Mouse (Mus musculus) spleen, embryonic (tissue): ENCODE data around the gene Ccr4.

ENCODE experiments used
- CTCF ChIA-PET: fragments of 350-600 bp; sonication (Branson Sonifier 250); formaldehyde crosslinking; loops from one replicate; lab custom pipeline; 2022; lab: Charles Lee

Gene Ccr4

DNA sequence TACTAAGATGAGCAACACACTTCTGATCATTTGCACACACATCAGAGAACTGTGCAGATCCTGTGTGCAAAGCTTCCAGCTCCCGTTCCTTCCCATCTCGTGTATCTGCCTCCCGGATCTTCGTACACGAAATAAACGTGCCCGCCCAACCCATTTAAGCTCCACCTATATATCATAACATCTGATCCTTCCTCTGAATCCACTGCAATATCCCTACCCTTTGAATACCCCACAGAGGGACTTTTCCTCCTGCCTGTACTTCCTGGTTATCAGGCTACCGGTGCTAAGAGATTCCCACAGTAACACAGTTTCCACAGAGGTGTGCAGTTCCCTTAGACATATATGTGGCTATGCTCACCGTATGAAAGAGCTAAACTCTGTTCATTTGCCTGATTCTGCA lies at the start of gene Ccr4:
Ccr4 (minus strand) TSS at position 101 of the 400 bp plus-strand sequence.
- CTCF ChIA-PET, result no interaction called here

DNA sequence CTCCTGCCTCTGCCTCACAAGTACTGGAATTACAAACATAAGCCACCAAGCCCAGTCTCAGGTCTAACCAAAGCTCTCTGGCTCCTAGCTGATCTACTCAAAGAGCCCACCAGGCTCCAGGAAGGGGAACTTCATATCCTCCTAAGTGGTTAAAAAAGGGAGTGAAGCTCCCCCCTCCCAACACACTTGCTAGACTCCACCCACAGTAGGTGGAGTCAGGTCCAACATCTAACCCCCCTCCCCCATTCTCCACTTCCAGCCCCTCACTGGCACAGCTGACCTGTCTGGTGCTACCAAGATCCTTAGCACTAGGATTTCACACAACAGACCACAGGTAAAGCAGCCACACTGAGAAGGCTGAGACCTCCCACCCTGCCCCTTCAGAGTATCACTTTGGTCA lies 49.1 kb upstream of the Ccr4 start:
- CTCF ChIA-PET, result no interaction called here

DNA sequence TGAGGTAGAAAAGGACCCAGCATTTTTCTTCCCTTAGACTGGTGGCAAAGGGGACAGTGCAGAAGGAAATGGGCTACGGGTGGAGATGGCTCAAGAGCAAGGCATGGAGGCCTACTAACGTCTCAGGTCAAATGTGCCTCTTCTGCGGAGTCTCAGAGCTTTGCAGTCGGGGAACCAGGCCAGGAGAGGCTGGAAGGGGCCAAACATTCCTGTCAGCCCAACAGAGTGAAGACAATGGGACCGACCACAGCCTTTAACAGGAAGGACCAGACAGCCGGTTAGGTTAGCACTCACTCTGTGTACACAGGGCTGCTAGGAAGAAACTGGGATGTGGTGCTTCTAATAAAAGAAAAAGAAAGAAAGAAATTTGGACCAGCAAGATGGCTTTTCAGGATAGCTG lies 45.3 kb upstream of the Ccr4 start:
- CTCF ChIA-PET, result no interaction called here

DNA sequence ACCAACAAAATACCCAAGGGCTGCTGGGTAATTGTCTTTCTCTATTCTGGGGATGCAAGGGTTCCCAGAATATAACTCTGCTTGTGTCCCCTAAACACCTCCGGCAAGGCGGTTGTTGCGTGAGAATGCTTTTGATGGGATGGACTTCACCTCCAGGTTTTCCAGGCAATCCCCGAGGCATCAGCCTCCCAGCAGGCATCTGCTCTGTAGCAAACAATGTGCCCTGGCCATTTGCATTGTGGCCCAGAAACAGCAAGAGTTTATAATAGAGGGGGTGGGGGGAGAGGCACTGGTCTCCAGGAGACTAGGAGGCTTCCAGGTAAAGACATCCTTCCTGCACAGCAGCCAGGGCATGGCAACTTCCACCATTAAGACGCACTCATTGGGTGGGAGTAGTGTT lies 44.4 kb upstream of the Ccr4 start:
- CTCF ChIA-PET, result no interaction called here

DNA sequence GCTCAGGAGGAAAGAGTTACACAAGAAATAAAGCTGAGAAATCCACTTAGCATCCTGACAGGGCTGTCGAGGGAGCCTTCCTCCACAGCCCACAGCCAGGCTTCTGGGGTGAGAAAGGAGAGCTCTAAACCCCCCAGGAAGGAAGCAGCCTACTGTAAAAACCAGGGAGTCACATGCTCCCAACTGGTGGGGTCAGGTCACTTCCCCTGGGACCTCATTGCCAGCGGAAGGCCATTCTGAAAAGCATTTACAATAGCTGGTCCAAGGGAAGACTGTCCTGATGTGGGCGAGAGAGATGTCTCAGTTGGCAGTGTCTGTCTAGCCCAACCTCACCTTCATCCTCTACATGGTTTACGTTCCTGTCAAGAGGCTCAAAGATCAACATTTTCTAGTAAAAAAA lies 43.8 kb upstream of the Ccr4 start:
- CTCF ChIA-PET, result no interaction called here

DNA sequence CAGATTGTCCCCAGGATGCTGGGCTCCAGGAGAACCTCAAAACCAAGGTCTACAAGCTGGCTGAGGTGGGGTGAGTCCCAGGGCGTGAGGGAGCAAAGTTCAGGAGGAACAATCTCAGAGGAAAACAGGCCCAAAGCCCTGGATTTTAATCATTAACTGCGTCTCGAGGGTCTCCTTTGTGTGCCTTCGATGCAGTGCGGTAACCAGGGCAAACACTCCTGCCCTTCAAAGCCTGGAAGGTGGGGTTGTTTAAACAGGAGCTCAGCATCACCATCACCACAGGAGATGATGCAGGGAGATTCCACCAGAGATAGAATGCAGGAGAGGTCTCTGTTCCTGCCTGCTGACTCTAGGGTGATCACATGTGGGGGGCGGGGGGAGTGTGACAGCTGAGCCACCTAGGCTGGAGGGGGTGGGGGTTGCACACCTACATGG lies 42.9 kb upstream of the Ccr4 start:
- CTCF ChIA-PET, result no interaction called here

DNA sequence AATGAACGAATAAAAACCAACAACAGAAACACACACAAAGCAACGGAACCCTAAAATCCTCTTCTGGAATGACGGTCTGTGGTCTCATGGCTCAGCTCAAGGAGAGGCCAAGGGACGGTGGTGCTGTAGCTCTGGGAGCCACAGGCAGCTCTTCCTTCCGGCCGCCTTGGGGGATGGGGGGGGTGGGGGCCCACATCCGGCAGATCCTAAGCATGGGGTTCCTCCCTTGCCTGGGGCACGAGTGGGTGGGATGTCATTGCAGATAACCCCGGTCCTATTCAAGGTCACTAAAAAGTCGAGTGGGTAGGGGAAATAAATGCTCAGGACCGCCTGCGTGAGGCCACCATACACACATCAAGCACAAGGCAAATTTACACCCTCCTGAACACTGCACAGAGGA lies 42.0 kb upstream of the Ccr4 start:
- CTCF ChIA-PET, result no interaction called here

DNA sequence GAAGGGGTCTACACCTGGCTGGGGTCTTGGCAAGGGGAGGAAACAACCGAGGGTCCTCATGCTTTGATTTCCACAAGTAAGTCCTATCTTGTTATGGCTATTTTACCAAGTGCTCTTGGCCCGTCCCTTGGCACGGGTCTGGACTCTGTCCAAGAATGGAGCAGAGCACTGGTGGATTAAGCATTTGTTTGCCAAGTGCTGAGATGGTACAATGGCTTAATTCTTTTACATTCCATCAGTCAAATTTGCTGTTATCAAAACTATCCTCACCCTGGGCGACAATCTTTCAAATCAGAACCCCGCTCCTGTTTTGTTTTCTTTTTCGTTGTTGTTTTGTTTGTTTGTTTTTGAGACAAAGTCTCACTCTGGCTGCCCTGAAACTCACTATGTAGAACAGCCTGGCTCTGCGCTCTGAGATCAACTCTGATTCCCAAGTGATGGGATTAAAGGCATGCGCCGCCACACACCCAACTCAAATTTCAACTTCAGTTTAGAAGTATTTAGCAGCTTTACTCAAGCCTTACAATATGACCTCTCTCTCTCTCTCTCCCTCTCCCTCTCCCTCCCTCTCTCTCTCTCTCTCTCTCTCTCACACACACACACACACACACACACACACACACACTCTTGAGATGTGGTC lies 40.2 kb upstream of the Ccr4 start:
- CTCF ChIA-PET, result no interaction called here

DNA sequence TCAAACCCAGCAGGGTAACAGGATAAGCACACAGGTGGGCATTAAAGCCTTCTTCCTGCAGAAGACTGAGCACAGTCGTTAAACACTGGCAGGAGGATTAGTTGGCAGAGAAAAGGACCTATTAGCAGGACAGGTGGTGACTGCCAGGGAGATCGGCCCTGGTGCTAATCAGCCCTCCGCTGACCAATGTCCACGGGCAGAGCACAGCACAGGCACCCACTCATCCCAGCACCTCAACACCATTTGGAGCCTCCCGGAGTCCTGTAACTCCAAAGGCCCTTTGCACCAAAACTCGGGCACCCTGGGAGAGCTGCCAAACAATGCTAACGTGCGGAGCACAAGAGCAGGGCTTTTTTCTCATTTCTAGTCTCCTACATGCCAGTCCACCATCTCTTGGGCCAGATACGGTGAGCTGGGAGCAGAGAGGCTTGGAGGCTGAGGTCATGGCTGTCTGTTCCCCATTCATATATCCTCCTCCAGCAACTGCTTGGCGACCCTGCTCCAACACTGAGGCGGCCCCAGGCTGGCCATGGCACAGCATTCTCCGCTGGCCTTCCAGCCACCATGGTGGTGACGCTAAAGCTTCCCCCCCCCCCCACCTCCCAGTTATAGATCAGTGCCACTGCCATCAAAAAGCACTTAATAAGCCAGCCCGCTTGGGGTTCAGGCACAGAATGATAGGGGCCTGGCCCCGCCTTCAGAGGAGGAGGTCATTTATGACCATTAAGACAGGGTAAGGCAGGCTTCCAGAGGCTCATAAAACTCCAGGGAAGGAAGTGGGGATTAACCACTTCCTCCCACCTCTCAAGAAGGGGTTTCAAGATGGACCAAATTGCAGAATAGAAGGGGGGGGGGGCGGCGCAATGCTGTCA lies 39.4 kb upstream of the Ccr4 start:
- CTCF ChIA-PET, result no interaction called here

DNA sequence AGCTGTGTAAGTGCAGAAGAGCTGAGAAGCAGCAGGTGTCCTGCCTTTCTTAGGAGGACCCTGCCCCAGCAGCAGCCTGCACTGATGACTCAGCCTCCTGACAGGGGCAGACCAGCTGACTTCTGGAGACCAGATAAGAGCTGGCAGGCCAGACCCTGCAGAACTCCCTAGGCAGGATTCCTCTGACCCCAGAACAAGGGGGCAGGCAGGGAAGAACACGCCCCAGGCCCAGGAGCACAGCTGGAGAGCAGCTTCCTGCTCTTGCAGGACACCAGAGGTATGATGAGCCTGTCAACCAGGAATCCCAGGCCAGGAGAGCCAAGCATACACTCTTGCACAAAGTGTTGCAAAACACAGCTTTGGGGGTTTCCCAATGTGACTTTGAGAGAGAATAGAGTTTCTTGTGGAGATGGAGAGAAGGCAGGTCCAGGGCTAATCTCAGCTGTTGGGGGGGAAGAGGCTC lies 36.6 kb upstream of the Ccr4 start:
- CTCF ChIA-PET, result no interaction called here

DNA sequence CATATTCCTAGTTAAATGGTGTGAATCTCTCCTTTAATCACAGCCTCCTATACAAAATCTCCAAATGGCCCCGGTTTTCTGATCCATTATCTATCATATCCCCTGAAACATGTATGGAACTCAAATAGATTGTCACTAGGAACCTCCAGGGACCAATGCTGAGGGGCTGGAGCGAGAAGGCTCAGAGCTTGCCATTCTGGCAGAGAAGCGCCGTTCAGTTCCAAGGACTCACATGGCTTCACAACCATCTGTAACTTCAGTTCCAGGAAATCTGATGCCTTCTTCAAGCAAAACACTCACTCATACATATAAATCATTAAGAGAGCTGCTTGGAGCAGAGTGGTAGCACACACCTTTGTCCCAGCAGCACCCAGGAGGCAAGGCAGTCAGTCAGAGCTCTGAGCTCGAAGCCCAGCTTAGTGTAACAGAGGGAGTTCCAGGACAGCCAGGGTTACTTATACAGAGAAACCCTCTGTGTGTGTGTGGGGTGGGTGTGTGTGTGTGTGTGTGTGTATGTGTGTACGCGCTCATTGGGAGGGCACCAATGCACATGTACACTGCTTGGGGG lies 34.4 kb upstream of the Ccr4 start:
- CTCF ChIA-PET, result interaction anchor here (0.5 kb wide), 1 partner anchor 1121 kb away, joined by 4 read pairs; no protein-coding TSS in a partner anchor

DNA sequence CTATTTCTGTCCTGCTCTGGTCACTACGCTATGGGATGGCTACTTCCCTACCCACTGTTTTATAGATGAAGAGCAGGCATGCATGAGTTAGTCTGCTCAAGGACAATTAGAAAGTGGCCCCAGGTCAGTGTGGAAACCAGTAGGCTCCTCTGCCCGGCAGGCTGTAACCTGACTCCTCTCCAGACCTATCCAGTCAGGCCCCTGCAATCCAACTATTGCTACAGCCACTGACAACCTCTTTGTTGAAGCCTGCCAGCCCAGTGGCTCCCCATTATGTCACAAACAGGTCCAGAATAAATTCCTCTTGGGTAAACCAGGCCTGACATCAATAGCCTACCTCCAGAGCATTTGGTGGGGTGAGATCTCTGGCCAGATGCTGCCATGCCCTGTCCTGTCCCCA lies 31.9 kb upstream of the Ccr4 start:
- CTCF ChIA-PET, result no interaction called here

DNA sequence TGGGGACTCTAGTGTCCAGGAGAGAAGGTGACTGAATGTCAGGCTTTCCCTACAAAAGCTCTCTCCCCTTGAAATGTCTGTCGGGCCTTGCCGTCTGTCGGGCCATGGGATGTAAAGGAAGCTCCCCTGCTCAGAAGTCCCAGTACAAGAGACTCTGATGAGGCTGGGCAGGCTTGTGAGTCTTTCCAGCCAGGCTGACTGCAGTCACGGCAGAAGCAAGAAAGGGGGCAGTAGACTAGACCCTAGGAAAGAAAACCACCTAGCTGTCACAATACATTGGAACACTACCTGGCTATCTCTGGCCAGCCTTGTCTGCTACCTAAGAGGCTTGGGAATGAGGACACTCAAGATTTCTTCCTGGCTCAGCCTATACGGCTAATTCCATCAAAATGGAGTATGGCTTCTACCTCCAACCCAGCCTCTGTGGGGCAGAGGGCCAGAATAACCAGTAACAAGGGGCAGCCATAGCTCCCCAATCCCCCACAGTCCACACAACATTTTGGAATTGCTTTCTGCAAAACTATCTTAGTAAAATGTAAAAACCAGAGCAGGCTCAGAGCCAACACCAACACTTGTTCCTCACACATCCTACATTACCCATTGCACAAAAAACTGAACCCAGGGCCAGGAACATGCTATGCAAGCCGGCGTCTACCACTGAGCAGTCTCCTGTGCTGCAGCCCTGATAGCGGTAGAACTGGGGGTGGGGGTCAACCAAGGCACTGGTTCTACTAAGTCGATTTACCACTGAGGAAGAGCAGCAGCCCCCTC lies 30.2 kb upstream of the Ccr4 start:
- CTCF ChIA-PET, result interaction anchor here (0.6 kb wide), 1 partner anchor 589 kb away, joined by 5 read pairs; no protein-coding TSS in a partner anchor

DNA sequence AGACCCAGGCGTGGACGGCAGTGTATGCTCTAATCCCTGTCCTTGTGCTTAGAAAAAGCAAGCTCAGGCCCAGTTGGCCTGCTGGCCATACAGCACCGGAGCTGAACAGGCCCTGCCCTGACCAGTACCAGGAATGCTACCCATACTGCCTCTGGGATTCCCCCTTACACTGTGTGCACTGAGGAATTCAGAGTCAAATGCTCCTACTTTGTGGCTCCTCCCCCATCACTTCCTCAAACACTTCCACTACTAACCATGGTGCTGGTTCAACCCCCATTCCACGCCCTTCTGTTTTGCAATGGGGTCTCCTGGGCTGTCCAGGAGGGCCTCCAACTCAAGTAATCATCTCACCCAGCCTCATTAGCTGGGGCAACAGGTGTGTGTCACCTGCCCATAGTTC lies 29.1 kb upstream of the Ccr4 start:
- CTCF ChIA-PET, result no interaction called here

DNA sequence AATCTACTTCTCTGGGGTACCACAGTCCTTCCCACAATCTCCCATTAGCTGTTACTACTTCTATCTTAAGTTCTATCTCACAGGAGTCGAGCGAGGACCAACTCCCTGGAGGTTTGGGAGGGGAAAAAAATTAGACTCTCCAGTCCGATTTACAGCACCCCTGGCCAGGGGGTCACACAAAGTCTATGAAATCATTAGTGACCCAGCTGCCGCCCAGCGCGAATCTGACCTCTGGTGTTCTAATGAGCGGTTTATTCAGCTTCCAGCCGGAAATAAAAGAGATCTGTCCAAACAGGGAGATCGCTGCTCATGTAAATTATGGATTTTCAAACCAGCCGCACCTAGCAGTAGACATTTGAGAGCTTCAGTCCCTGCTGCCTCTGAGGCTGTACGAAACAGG lies 26.6 kb upstream of the Ccr4 start:
- CTCF ChIA-PET, result no interaction called here

DNA sequence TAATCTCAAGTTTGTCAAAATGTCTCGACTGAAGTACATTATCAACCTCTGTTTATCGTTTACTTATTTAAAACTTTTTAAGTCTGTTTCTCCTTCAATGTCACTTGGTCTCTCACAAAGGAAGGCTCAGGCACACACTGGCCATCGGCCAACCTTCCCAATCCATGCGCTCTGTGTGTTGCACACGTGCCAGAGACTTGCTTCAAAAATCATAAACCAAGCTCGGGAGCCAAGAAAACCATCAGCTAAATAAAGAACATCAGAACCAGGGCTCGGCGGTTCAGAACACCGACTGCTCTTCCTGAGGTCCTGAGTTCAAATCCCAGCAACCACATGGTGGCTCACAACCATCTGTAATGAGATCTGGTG lies 23.9 kb upstream of the Ccr4 start:
- CTCF ChIA-PET, result no interaction called here

DNA sequence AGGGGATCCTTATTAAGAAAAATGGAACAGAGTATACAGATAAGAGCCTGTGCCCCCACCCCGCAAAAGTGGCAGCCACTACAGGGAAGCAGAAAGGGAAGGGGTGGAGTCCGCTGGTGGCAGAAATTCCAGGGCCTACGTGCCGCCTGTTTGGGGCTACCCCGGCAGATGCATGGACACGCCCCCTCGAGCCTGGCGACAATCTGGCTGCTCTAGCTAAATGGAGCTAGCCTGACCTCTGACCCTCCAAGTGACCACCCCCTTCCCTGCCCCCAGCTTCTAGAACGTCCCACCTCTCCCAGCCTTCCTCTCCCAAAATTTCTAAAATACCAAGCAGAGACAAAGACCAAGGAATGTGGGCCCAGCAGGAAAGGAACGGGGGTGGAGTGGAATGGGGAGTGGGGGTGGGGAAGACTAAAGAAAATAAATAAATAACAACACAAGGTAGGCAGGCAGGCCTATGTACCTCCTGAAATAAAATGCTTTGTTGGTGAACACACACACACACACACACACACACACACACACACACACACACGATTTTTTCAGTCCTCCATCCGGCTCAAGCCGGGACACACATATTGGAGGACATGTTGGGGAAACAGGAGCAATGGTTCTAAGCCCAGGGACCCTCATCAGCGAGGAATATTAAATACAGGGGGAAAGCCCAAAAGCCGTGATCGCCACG lies 23.4 kb upstream of the Ccr4 start:
- CTCF ChIA-PET, result no interaction called here

DNA sequence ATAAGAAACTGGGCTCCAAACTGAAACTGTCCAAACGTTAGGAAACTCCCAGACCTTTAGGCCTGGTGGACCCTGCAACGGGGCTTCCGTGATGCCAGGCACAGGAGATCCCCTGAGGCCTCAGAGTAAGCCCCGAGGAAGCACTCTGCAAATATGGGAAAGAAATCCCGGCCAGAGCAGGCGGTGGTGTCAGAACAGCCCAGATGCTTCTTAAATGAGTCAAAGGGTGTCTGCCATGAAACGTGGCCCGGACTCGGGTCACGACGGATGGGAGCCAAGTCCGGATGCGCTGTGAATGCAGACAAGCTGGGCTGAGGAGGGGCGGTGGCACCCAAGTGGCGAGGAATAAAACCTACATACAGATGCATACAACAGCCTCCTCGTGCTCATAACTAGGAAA lies 22.4 kb upstream of the Ccr4 start:
- CTCF ChIA-PET, result no interaction called here

DNA sequence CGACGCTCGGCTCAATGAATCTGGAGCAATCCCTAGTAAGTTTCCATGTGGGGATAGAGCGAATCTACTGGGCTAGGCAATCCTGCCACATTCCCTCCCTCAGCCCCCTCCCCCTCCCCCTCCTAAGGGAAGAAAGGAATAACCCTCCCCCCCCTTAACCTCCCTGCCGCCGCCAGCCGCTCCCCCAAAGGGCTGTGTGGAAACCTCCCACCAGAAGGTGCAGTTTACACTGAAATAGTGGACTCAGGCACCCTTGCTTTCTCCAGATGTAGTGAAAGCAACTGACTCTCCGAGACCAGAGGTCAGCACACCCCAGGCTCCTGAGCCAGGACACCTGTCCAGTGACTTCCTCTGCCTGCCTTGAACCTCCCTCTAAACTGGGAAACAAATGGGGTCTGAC lies 21.9 kb upstream of the Ccr4 start:
- CTCF ChIA-PET, result no interaction called here

DNA sequence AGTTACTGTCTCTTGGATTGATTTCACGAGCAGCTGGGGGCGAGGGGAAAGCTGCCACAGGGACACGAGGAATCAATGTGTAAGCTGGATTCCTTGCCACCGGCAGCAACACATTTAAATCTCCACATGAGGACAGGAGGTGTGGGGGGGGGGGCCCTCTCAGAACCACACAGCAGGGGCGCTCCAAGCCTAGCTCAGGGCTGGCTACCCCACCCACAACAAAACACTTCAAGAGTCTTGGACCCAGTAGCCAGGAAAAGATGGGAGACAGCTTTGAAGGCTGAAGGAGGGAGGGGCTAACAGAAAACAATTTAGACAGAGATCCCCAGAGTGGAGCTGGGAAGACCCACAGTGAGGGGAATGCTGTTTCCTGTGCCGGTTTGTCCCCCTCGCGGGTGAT lies 21.2 kb upstream of the Ccr4 start:
- CTCF ChIA-PET, result no interaction called here

DNA sequence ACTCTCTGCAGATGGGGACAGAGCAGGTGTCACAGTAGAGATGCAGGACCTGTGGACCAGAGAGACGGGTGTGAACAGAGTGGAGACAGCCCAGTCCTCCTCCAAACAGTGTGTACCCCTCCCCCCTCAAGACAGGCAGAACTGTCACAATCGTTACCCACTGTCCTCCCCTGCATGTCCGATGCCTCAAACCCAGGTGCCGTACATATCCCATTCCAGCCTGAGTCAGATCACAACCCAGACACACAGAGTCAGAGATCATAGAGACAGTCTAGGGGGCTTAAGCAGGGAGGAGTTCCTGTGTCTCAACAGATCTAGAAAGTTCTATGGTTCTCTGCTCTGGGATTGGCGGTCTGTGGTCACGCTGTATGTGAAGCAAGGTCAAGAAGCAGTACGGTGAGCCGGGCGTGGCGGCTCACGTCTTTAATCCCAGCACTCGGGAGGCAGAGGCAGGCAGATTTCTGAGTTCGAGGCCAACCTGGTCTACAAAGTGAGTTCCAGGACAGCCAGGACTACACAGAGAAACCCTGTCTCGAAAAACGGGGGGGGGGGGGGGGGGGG lies 20.4 kb upstream of the Ccr4 start:
- CTCF ChIA-PET, result no interaction called here
